Mouse (Mus musculus): ENCODE results near the gene Opa3. TPM values are rescaled to one million over a fixed set of nuclear protein-coding genes. Genes with fewer than 3 reads are reported as not detected.

Gene Opa3
- polyA plus RNA-seq, 1 experiment from 2014 or later = 17.3 TPM

- 73% methylated on average over 3 of the region's 3 CpGs for WGBS (ENCODE audit: insufficient replicate concordance)
- Histone ChIP-seq H3K9ac (no peak overlapping the region), H3K27me3 (no peaks in the 10 kb centered on the region), H3K27ac (peak overlapping the region; percentile 30; the same call in 1 of the 2 replicates), H3K9me3 (replicated peaks) (no peaks in the 10 kb centered on the region), H3K4me1 (replicated peaks) (peaks cover 66% of the 10 kb centered on the region), H3K4me3 (replicated peaks) (no peak overlapping the region), H3K36me3 (peaks cover 29% of the 10 kb centered on the region), H3K4me2 (no peak overlapping the region)
- DNase-seq (no peak), ATAC-seq (ENCODE audit: low read depth) (no peak)
These were observed 3.7 kb downstream of the Opa3 start for GRCm38 (mm10) chr7:19231849-19232248.

- Histone ChIP-seq H3K27ac (no peak overlapping the region), H3K4me3 (replicated peaks) (no peak overlapping the region), H3K9ac (0 out of 2 replicates have a peak overlapping the region, but pooled peaks have one; percentile 18), H3K4me2 (no peak overlapping the region), H3K4me1 (replicated peaks) (peaks cover 84% of the 10 kb centered on the region), H3K36me3 (peaks cover 29% of the 10 kb centered on the region), H3K27me3 (no peaks in the 10 kb centered on the region), H3K9me3 (replicated peaks) (no peaks in the 10 kb centered on the region)
- ATAC-seq (ENCODE audit: low read depth) (no peak), DNase-seq (no peak)
- WGBS (ENCODE audit: insufficient replicate concordance) = 59% methylated on average over 5 of the region's 5 CpGs
These were observed 6.5 kb downstream of the Opa3 start for GRCm38 (mm10) chr7:19234652-19235051.

GRCm38 (mm10) chr7:19235092-19235671, 7.0 kb downstream of the Opa3 start:
- H3K4me1 ChIP-seq (replicated peaks) = peaks cover 84% of the 10 kb centered on the region
- H3K9me3 ChIP-seq (replicated peaks) = no peaks in the 10 kb centered on the region
- peaks cover 29% of the 10 kb centered on the region for H3K36me3 ChIP-seq
- no peaks in the 10 kb centered on the region for H3K27me3 ChIP-seq
- WGBS (ENCODE audit: insufficient replicate concordance) = 68% methylated on average over 2 of the region's 2 CpGs
- DNase-seq (no peak), ATAC-seq (ENCODE audit: low read depth) (no peak)
- no peak overlapping the region for H3K4me3 ChIP-seq (replicated peaks)
- H3K27ac ChIP-seq = no peak overlapping the region
- 0 out of 2 replicates have a peak overlapping the region, but pooled peaks have one; percentile 18 for H3K9ac ChIP-seq
- no peak overlapping the region for H3K4me2 ChIP-seq

GRCm38 (mm10) chr7:19236411-19236810, 8.3 kb downstream of the Opa3 start:
- WGBS (ENCODE audit: insufficient replicate concordance) = 75% methylated on average over 2 of the region's 2 CpGs
- Histone ChIP-seq H3K9me3 (replicated peaks) (no peaks in the 10 kb centered on the region), H3K4me2 (no peak overlapping the region), H3K9ac (peak overlapping the region; percentile 30; the same call in 1 of the 2 replicates), H3K27ac (peak overlapping the region; percentile 81; the same call in 1 of the 2 replicates), H3K4me3 (replicated peaks) (no peak overlapping the region), H3K36me3 (peaks cover 26% of the 10 kb centered on the region), H3K27me3 (no peaks in the 10 kb centered on the region), H3K4me1 (replicated peaks) (peaks cover 84% of the 10 kb centered on the region)
- ATAC-seq (ENCODE audit: low read depth) (no peak), DNase-seq (no peak)

- peak overlapping the region; percentile 81 for H3K27ac ChIP-seq
- no peak for DNase-seq
- H3K4me1 ChIP-seq (replicated peaks) = peaks cover 87% of the 10 kb centered on the region
These were observed 10.2 kb downstream of the Opa3 start for GRCm38 (mm10) chr7:19238344-19238743.

GRCm38 (mm10) chr7:19239423-19239822, 11.3 kb downstream of the Opa3 start:
- ATAC-seq (ENCODE audit: low read depth) = peak; percentile 87
- Histone ChIP-seq H3K27me3 (no peaks in the 10 kb centered on the region), H3K4me3 (replicated peaks) (peak overlapping the region; percentile 18), H3K36me3 (peaks cover 11% of the 10 kb centered on the region), H3K4me2 (peak overlapping the region; percentile 59), H3K4me1 (replicated peaks) (peaks cover 95% of the 10 kb centered on the region), H3K9ac (peak overlapping the region; percentile 47), H3K9me3 (replicated peaks) (no peaks in the 10 kb centered on the region), H3K27ac (peak overlapping the region; percentile 91)
- 0% methylated on average over 1 of the region's 1 CpGs for WGBS (ENCODE audit: insufficient replicate concordance)
- DNase-seq = peak; percentile 72

More at GRCm38 (mm10) chr7:19238344-19238743, 10.2 kb downstream of the Opa3 start:
- no peak overlapping the region for H3K4me2 ChIP-seq
- peaks cover 19% of the 10 kb centered on the region for H3K36me3 ChIP-seq
- WGBS (ENCODE audit: insufficient replicate concordance) = 93% methylated on average over 4 of the region's 4 CpGs
- H3K4me3 ChIP-seq (replicated peaks) = no peak overlapping the region
- H3K9me3 ChIP-seq (replicated peaks) = no peaks in the 10 kb centered on the region
- no peaks in the 10 kb centered on the region for H3K27me3 ChIP-seq
- H3K9ac ChIP-seq = 0 out of 2 replicates have a peak overlapping the region, but pooled peaks have one; percentile 47
- no peak for ATAC-seq (ENCODE audit: low read depth)

GRCm38 (mm10) chr7:19239986-19240385, 11.9 kb downstream of the Opa3 start:
- WGBS (ENCODE audit: insufficient replicate concordance) = 4% methylated on average over 4 of the region's 4 CpGs
- H3K36me3 ChIP-seq = peaks cover 11% of the 10 kb centered on the region
- peak overlapping the region; percentile 91 for H3K27ac ChIP-seq
- DNase-seq (no peak), ATAC-seq (ENCODE audit: low read depth) (peak; percentile 92)
- H3K9ac ChIP-seq = peak overlapping the region; percentile 45
- peak overlapping the region; percentile 59 for H3K4me2 ChIP-seq
- no peaks in the 10 kb centered on the region for H3K27me3 ChIP-seq
- no peaks in the 10 kb centered on the region for H3K9me3 ChIP-seq (replicated peaks)
- peaks cover 95% of the 10 kb centered on the region for H3K4me1 ChIP-seq (replicated peaks)
- H3K4me3 ChIP-seq (replicated peaks) = peak overlapping the region; percentile 18

GRCm38 (mm10) chr7:19240905-19241463, 12.8 kb downstream of the Opa3 start:
- Histone ChIP-seq H3K36me3 (peaks cover 21% of the 10 kb centered on the region), H3K9me3 (replicated peaks) (no peaks in the 10 kb centered on the region), H3K4me1 (replicated peaks) (peaks cover 95% of the 10 kb centered on the region), H3K27me3 (no peaks in the 10 kb centered on the region), H3K4me2 (peak overlapping the region; percentile 59), H3K9ac (peak overlapping the region; percentile 56), H3K27ac (peak overlapping the region; percentile 91), H3K4me3 (replicated peaks) (no peak overlapping the region)
- 84% methylated on average over 8 of the region's 8 CpGs for WGBS (ENCODE audit: insufficient replicate concordance)
- no peak for DNase-seq
- ATAC-seq (ENCODE audit: low read depth) = no peak

- DNase-seq (no peak), ATAC-seq (ENCODE audit: low read depth) (no peak)
- Histone ChIP-seq H3K9ac (no peak overlapping the region), H3K4me3 (replicated peaks) (no peak overlapping the region), H3K9me3 (replicated peaks) (no peaks in the 10 kb centered on the region), H3K4me2 (no peak overlapping the region), H3K36me3 (peaks cover 27% of the 10 kb centered on the region), H3K27ac (peak overlapping the region; percentile 91), H3K27me3 (no peaks in the 10 kb centered on the region), H3K4me1 (replicated peaks) (peaks cover 95% of the 10 kb centered on the region)
- 81% methylated on average over 1 of the region's 1 CpGs for WGBS (ENCODE audit: insufficient replicate concordance)
These were observed 13.9 kb downstream of the Opa3 start for GRCm38 (mm10) chr7:19242005-19242404.

- H3K4me3 ChIP-seq (replicated peaks) = no peak overlapping the region
- H3K4me1 ChIP-seq (replicated peaks) = peaks cover 85% of the 10 kb centered on the region
- peak overlapping the region; percentile 69 for H3K27ac ChIP-seq
- WGBS (ENCODE audit: insufficient replicate concordance) = 83% methylated on average over 5 of the region's 5 CpGs
- no peak for DNase-seq
- no peaks in the 10 kb centered on the region for H3K9me3 ChIP-seq (replicated peaks)
- no peak overlapping the region for H3K4me2 ChIP-seq
- ATAC-seq (ENCODE audit: low read depth) = no peak
- peak overlapping the region; percentile 26 for H3K9ac ChIP-seq
- peaks cover 35% of the 10 kb centered on the region for H3K36me3 ChIP-seq
- no peaks in the 10 kb centered on the region for H3K27me3 ChIP-seq
These were observed 15.7 kb downstream of the Opa3 start for GRCm38 (mm10) chr7:19243858-19244257.

- Histone ChIP-seq H3K27me3 (no peaks in the 10 kb centered on the region), H3K4me3 (replicated peaks) (no peak overlapping the region), H3K36me3 (peaks cover 35% of the 10 kb centered on the region), H3K4me1 (replicated peaks) (peaks cover 74% of the 10 kb centered on the region), H3K9me3 (replicated peaks) (no peaks in the 10 kb centered on the region), H3K4me2 (no peak overlapping the region), H3K9ac (peak overlapping the region; percentile 33; the same call in 1 of the 2 replicates), H3K27ac (peak overlapping the region; percentile 88)
- ATAC-seq (ENCODE audit: low read depth) (no peak), DNase-seq (no peak)
- 76% methylated on average over 3 of the region's 3 CpGs for WGBS (ENCODE audit: insufficient replicate concordance)
These were observed 16.9 kb downstream of the Opa3 start for GRCm38 (mm10) chr7:19245083-19245482.

Measured in liver, embryonic 13.5 days (tissue).